Mouse (Mus musculus): ENCODE data around the gene C1ql1.

The C1ql1 gene

DNA sequence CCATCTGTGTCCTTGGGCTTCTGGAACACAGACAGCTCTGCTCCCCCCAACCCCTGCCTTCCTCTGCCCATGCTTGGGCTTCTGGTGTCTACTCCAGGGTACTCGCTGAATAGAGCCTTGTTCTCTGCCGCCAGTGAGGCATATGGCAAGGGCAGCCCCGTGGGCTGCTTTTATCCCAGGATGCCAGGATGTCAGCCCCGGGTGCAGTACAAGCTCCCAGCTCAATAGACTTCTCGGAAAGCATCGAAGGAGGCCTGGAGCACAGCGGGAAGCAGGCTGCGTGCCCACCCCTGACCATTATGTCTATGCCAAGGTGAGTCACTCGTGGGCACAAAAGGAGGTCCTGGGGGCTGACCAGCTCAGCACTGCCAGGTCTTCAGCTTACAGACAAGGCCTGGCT is 48.1 kb downstream of the C1ql1 start:
- DNase-seq = no peak

- no peak for DNase-seq
Observed at GRCm38 (mm10) chr11:102896641-102897040, 49.8 kb downstream of the C1ql1 start.

GRCm38 (mm10) chr11:102895779-102896178 is 50.7 kb downstream of the C1ql1 start:
- no peak for DNase-seq

GRCm38 (mm10) chr11:102894716-102895115 is 51.8 kb downstream of the C1ql1 start:
- DNase-seq = no peak

DNA sequence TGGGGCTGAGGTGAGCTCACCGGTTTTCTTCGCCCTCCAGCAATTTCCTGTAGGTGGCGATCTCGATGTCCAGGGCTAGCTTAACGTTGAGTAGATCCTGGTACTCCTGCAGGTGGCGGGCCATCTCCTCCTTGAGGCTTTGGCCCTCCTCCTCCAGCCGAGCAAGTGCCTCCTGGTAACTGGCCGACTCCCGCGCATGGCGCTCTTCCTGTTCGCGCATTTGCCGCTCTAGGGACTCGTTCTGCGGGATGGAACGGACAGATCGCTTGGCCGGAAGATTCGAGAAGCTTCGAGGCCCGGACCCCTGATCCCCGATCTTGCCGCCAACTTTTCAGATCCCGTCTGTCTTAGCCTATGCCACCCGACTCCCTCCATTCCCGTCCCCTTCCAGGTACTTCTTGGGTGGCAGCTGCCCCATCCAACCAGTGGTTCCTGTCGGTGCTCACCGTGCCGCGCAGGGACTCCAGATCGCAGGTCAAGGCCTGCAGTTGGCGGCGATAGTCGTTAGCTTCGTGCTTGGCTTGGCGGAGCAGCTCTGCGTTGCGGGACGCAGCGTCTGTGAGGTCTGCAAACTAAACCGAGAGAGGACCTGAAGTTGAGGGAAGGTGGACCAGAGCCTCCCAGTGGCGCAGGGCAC is 53.4 kb downstream of the C1ql1 start:
- peak; percentile 83 for DNase-seq

DNA sequence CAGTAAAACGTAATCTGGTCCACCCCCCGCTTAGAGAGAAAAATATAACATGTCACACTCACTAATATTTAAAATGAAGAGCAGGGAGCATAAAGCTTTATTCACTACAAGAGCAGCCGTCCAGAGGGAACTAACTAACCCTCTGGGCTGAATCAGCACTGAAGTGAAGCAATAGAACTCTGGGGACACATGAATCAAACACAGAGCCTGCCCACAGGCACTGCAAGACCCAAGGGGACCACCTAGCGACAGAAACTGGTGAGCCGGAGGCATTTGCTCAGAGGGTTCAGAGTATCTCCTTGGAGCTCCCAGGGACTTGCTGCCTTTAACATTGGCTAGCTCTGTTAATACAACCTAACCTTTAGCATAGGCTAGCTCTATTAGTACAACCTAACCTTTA is 56.4 kb downstream of the C1ql1 start:
- DNase-seq = no peak

Measured in kidney, adult 11 months (tissue).